19 mouse cellular contexts compared by ENCODE assay signal in genomic region chr19:16118421-16118820, GRCm38 (mm10).
"Had no signal": no experiment of that assay in that cellular context is flagged by ENCODE, and none has a peak within 500 bp of the region (broad histone marks: within the 10 kb centered on the region; RNA-seq: fewer than 3 reads in every experiment).

No protein-coding gene starts in this region.

- H3K36me3 ChIP-seq: midbrain, embryonic 10.5 days; midbrain, embryonic 12.5 days; neural tube, embryonic 13.5 days; neural tube, embryonic 15.5 days had no signal

- H3K4me3 ChIP-seq: midbrain, embryonic 10.5 days; midbrain, embryonic 12.5 days; myocyte; neural tube, embryonic 13.5 days; neural tube, embryonic 15.5 days had no signal

- H3K9me3 ChIP-seq: midbrain, embryonic 10.5 days; midbrain, embryonic 12.5 days; neural tube, embryonic 13.5 days; neural tube, embryonic 15.5 days had no signal

- H3K4me2 ChIP-seq: lung, embryonic 14.5 days; midbrain, embryonic 12.5 days; neural tube, embryonic 13.5 days; neural tube, embryonic 15.5 days had no signal

- H3K27ac ChIP-seq: midbrain, embryonic 10.5 days; midbrain, embryonic 12.5 days; neural tube, embryonic 13.5 days; neural tube, embryonic 15.5 days had no signal

- H3K27me3 ChIP-seq: midbrain, embryonic 12.5 days; neural tube, embryonic 13.5 days; neural tube, embryonic 15.5 days had no signal

- DNase-seq: lung, adult 18-20 months; lung, embryonic 14.5 days; lung, postnatal 10 days; lung, postnatal 4 days; midbrain, embryonic 14.5 days; retina, postnatal 1 day; right cerebral cortex, adult 18-20 months; right cerebral cortex, postnatal 25 days; right cerebral cortex, postnatal 4 days; spleen, adult 18-20 months; thymus, adult 18-20 months; thymus, postnatal 14 days; thymus, postnatal 36 days had no signal

- ATAC-seq: midbrain, embryonic 16.5 days had no signal

- H3K9ac ChIP-seq: lung, embryonic 14.5 days; midbrain, embryonic 12.5 days; neural tube, embryonic 13.5 days; neural tube, embryonic 15.5 days had no signal

- H3K4me1 ChIP-seq: midbrain, embryonic 10.5 days; midbrain, embryonic 12.5 days; neural tube, embryonic 15.5 days had no signal
